ENCODE assay signal across 22 mouse cellular contexts in genomic region chr7:46417467-46417866, GRCm38 (mm10). TPM values are rescaled to one million over a fixed set of nuclear protein-coding genes. Genes with fewer than 3 reads are reported as not detected.
A peak's percentile ranks its signal among the peaks of the same experiment; 100 is the strongest.
DNase-seq lines count a peak whose midpoint lies in the region; TF ChIP-seq lines count a peak whose summit lies in the region.
"Had no signal": no experiment of that assay in that cellular context is flagged by ENCODE, and none has a peak within 500 bp of the region (broad histone marks: within the 10 kb centered on the region; RNA-seq: fewer than 3 reads in every experiment).

No protein-coding gene starts in this region.

- WGBS in olfactory bulb, adult 2 months, result 58% methylated on average over 7 of the region's 7 CpGs
- 79% methylated on average over 7 of the region's 7 CpGs for WGBS in embryonic facial prominence, embryonic 10.5 days

- H3K4me1 ChIP-seq in olfactory bulb, adult 2 months (ENCODE audit: control insufficient read depth, insufficient read depth, low read length), result peaks cover 77% of the 10 kb centered on the region
- H3K4me1 ChIP-seq in embryonic facial prominence, embryonic 10.5 days, result peaks cover 9% of the 10 kb centered on the region
- H3K4me1 ChIP-seq: embryonic facial prominence, embryonic 12.5 days had no signal

- intact Hi-C loops in gastrocnemius, adult 2 months (cut with DNase I), result no loop called here
- intact Hi-C loops in gastrocnemius, postnatal 36 days (cut with DNase I), result no loop called here

- H3K36me3 ChIP-seq in embryonic facial prominence, embryonic 10.5 days (replicated peaks), result no peaks in the 10 kb centered on the region
- H3K36me3 ChIP-seq: embryonic facial prominence, embryonic 12.5 days; forebrain, embryonic 15.5 days had no signal

- H3K27me3 ChIP-seq in embryonic facial prominence, embryonic 10.5 days (replicated peaks; ENCODE audit: low read depth, poor library complexity, severe bottlenecking), result no peaks in the 10 kb centered on the region
- H3K27me3 ChIP-seq: forebrain, embryonic 13.5 days; forebrain, embryonic 15.5 days had no signal

- H3K27ac ChIP-seq in gastrocnemius, adult 2 months, result peak overlapping the region; percentile 81
- H3K27ac ChIP-seq in olfactory bulb, adult 2 months (ENCODE audit: insufficient read depth, low read depth, low read length), result peak overlapping the region; percentile 7; the same call in 1 of the 2 replicates
- H3K27ac ChIP-seq in embryonic facial prominence, embryonic 10.5 days (replicated peaks), result no peak overlapping the region
- H3K27ac ChIP-seq: embryonic facial prominence, embryonic 12.5 days; forebrain, embryonic 13.5 days; forebrain, embryonic 15.5 days had no signal

- no peak overlapping the region for H3K4me3 ChIP-seq in gastrocnemius, adult 2 months
- H3K4me3 ChIP-seq in olfactory bulb, adult 2 months (ENCODE audit: insufficient read depth, low read depth, low read length), result no peak overlapping the region
- no peak overlapping the region for H3K4me3 ChIP-seq in embryonic facial prominence, embryonic 10.5 days
- H3K4me3 ChIP-seq: embryonic facial prominence, embryonic 12.5 days; forebrain, embryonic 13.5 days; forebrain, embryonic 15.5 days had no signal

- TF ChIP-seq CTCF in gastrocnemius, adult 2 months (IDR thresholded peaks at IDR 0.05), result no peak
- TF ChIP-seq CTCF in olfactory bulb, adult 2 months (IDR thresholded peaks at IDR 0.05; ENCODE audit: insufficient read depth, low read depth, low read length), result no peak

- TF ChIP-seq POLR2A in olfactory bulb, adult 2 months (IDR thresholded peaks at IDR 0.05; ENCODE audit: insufficient read depth, low read depth, low read length), result no peak

- DNase-seq in cerebellum, postnatal 10 days, result peak; percentile 57 to 66
- DNase-seq in cerebellum, adult 9-11 months, result no peak
- peak; percentile 66 for DNase-seq in gastrocnemius, adult 2 months
- DNase-seq in gastrocnemius, postnatal 36 days, result no peak
- DNase-seq in gastrocnemius, postnatal 25 days, result peak; percentile 40
- DNase-seq in gastrocnemius, adult 8-10 months (ENCODE audit: low spot score in 2 of 2), result no peak
- DNase-seq in embryonic facial prominence, embryonic 10.5 days (ENCODE audit: low spot score), result no peak
- DNase-seq: adrenal gland, adult 2 months; adrenal gland, postnatal 10 days; adrenal gland, postnatal 25 days; cerebellum, adult 11 months; cerebellum, adult 8-10 months; embryo, embryonic 11 days; forebrain, postnatal 0 days had no signal

- no peaks in the 10 kb centered on the region for H3K9me3 ChIP-seq in embryonic facial prominence, embryonic 10.5 days
- H3K9me3 ChIP-seq: embryonic facial prominence, embryonic 12.5 days; forebrain, embryonic 13.5 days; forebrain, embryonic 15.5 days had no signal

RNA-seq across cellular contexts. Expression of gene Kcnc1, which starts 21.2 kb away (rescaled TPM):
- 10 to 100 TPM; 38.9 to 66.6 TPM for total RNA-seq in gastrocnemius, adult 2 months (2021)
- total RNA-seq in gastrocnemius, postnatal 36 days (2021), result 10 to 100 TPM; 51.6 to 54.2 TPM
- 10 to 100 TPM; 50.0 to 65.5 TPM for total RNA-seq in gastrocnemius, postnatal 25 days (2021)
- 10 to 100 TPM; 37.5 to 53.5 (median 49.3) TPM for total RNA-seq in gastrocnemius, adult 8-10 months (2022)
- 47.6 and 146 TPM in 2 replicates for polyA plus RNA-seq in olfactory bulb, adult 2 months (2012; ENCODE audit: insufficient read depth, insufficient read length, low replicate concordance, missing spikeins)
- polyA plus RNA-seq in embryonic facial prominence, embryonic 10.5 days (2016; fragmentation: Nextera tagmentation; extraction: Ambion mirVana), result 0.58 and 0.69 TPM in 2 replicates
- total RNA-seq: MEL had no signal

RNA-seq across cellular contexts. Expression of gene Myod1, which starts 41.2 kb away (rescaled TPM):
- total RNA-seq in gastrocnemius, adult 2 months (2021), result 10 to 100 TPM; 17.3 to 21.3 TPM
- total RNA-seq in gastrocnemius, postnatal 36 days (2021), result 10 to 100 TPM; 12.6 to 19.8 TPM
- total RNA-seq in gastrocnemius, postnatal 25 days (2021), result 10 to 100 TPM; 17.7 to 17.8 TPM
- total RNA-seq in gastrocnemius, adult 8-10 months (2022), result 10 to 100 TPM; 11.1 to 14.3 (median 11.9) TPM
- polyA plus RNA-seq in olfactory bulb, adult 2 months (2012; ENCODE audit: insufficient read depth, insufficient read length, low replicate concordance, missing spikeins), result not detected in 2 replicates
- polyA plus RNA-seq in embryonic facial prominence, embryonic 10.5 days (2016; fragmentation: Nextera tagmentation; extraction: Ambion mirVana), result 0.62 and 2.0 TPM in 2 replicates
- total RNA-seq: adrenal gland, adult 2 months; adrenal gland, postnatal 25 days; common myeloid progenitor, adult 5-6 weeks; ES-E14; forebrain, postnatal 0 days; MEL had no signal
- polyA plus RNA-seq: adrenal gland, adult 2 months; forebrain, embryonic 11.5 days; forebrain, embryonic 13.5 days; forebrain, postnatal 0 days had no signal

Comparison
In these comparisons a context has a peak if more than half of its experiments do, and no peak if none do; other contexts are left out.
1. DNase-seq: peak in cerebellum, postnatal 10 days (2 of 2), gastrocnemius, adult 2 months (single experiment) and gastrocnemius, postnatal 25 days (single experiment); none in cerebellum, adult 9-11 months (single experiment), gastrocnemius, postnatal 36 days (0 of 2), gastrocnemius, adult 8-10 months (0 of 2) and embryonic facial prominence, embryonic 10.5 days (single experiment).